Mouse (Mus musculus): ENCODE measurements at regions not wholly inside any gene's neighbourhood (a gene's known extent, or its start where the extent isn't known, plus 50 kb on each side); places are given as distances from the start of the nearest gene placed in this dataset.

GRCm38 (mm10) chr2:75446996-75447715 is 211.9 kb upstream of the Hnrnpa3 start:
- Histone ChIP-seq H3K27ac (no peak overlapping the region), H3K27me3 (no peaks in the 10 kb centered on the region), H3K4me1 (no peaks in the 10 kb centered on the region), H3K9ac (no peak overlapping the region), H3K9me3 (replicated peaks) (no peaks in the 10 kb centered on the region), H3K36me3 (no peaks in the 10 kb centered on the region), H3K4me3 (no peak overlapping the region), H3K4me2 (replicated peaks) (no peak overlapping the region)
- whole genome bisulfite sequencing = 76% methylated on average over 7 of the region's 7 CpGs
- ATAC-seq (ENCODE audit: low FRiP score) = no peak

GRCm38 (mm10) chr2:75448221-75448620 is 210.8 kb upstream of the Hnrnpa3 start:
- H3K27ac ChIP-seq = peak overlapping the region; percentile 8; the same call in 1 of the 2 replicates
- no peak overlapping the region for H3K4me3 ChIP-seq
- 87% methylated on average over 5 of the region's 5 CpGs for WGBS
- no peak overlapping the region for H3K9ac ChIP-seq
- no peaks in the 10 kb centered on the region for H3K4me1 ChIP-seq
- no peak for ATAC-seq (ENCODE audit: low FRiP score)
- no peaks in the 10 kb centered on the region for H3K36me3 ChIP-seq
- no peaks in the 10 kb centered on the region for H3K27me3 ChIP-seq
- no peak overlapping the region for H3K4me2 ChIP-seq (replicated peaks)
- H3K9me3 ChIP-seq (replicated peaks) = no peaks in the 10 kb centered on the region

- Histone ChIP-seq H3K27ac (no peak overlapping the region; the same call in 1 of the 2 replicates), H3K36me3 (no peaks in the 10 kb centered on the region), H3K4me1 (no peaks in the 10 kb centered on the region), H3K9ac (no peak overlapping the region), H3K4me3 (no peak overlapping the region), H3K9me3 (replicated peaks) (no peaks in the 10 kb centered on the region), H3K27me3 (no peaks in the 10 kb centered on the region), H3K4me2 (replicated peaks) (no peak overlapping the region)
- ATAC-seq (ENCODE audit: low FRiP score) = no peak
- WGBS = 69% methylated on average over 8 of the region's 8 CpGs
Measured at GRCm38 (mm10) chr2:75451846-75452267, 207.2 kb upstream of the Hnrnpa3 start.

GRCm38 (mm10) chr2:75452274-75453148 is 206.6 kb upstream of the Hnrnpa3 start:
- Histone ChIP-seq H3K4me1 (no peaks in the 10 kb centered on the region), H3K9ac (no peak overlapping the region), H3K27ac (no peak overlapping the region; the same call in 1 of the 2 replicates), H3K4me2 (replicated peaks) (no peak overlapping the region), H3K9me3 (replicated peaks) (no peaks in the 10 kb centered on the region), H3K27me3 (no peaks in the 10 kb centered on the region), H3K4me3 (no peak overlapping the region), H3K36me3 (no peaks in the 10 kb centered on the region)
- no peak for ATAC-seq (ENCODE audit: low FRiP score)
- 84% methylated on average over 7 of the region's 7 CpGs for WGBS

- Histone ChIP-seq H3K27me3 (no peaks in the 10 kb centered on the region), H3K27ac (no peak overlapping the region), H3K9ac (no peak overlapping the region), H3K9me3 (replicated peaks) (no peaks in the 10 kb centered on the region), H3K4me2 (replicated peaks) (no peak overlapping the region), H3K4me1 (no peaks in the 10 kb centered on the region), H3K36me3 (no peaks in the 10 kb centered on the region), H3K4me3 (no peak overlapping the region)
- ATAC-seq (ENCODE audit: low FRiP score) = no peak
- WGBS = 93% methylated on average over 9 of the region's 9 CpGs
Measured at GRCm38 (mm10) chr2:75455481-75455880, 203.6 kb upstream of the Hnrnpa3 start.

DNA sequence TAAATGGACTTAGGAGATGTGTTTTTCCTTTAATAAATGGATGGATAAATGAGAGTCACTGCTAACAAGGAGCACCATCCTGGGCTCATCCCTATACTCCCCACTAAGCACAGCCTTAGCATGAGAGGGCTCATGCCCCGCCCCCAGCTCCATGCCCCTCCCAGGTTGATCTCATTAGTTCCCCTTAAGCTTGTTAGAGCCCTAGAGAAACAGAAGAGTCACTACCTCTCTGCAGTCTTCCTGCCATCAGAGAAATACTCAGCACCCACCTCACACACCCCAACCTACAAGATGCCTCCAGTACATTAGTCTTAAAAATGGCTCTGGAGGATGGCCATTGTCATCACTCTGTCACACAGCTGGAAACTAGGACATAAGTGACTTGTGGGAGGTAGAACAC is 202.8 kb upstream of the Hnrnpa3 start:
- no peak overlapping the region for H3K4me2 ChIP-seq (replicated peaks)
- no peak overlapping the region for H3K27ac ChIP-seq
- H3K36me3 ChIP-seq = no peaks in the 10 kb centered on the region
- no peak for ATAC-seq (ENCODE audit: low FRiP score)
- no peaks in the 10 kb centered on the region for H3K9me3 ChIP-seq (replicated peaks)
- 73% methylated on average over 1 of the region's 1 CpGs for WGBS
- H3K27me3 ChIP-seq = no peaks in the 10 kb centered on the region
- H3K4me1 ChIP-seq = no peaks in the 10 kb centered on the region
- H3K4me3 ChIP-seq = no peak overlapping the region
- no peak overlapping the region for H3K9ac ChIP-seq

DNA sequence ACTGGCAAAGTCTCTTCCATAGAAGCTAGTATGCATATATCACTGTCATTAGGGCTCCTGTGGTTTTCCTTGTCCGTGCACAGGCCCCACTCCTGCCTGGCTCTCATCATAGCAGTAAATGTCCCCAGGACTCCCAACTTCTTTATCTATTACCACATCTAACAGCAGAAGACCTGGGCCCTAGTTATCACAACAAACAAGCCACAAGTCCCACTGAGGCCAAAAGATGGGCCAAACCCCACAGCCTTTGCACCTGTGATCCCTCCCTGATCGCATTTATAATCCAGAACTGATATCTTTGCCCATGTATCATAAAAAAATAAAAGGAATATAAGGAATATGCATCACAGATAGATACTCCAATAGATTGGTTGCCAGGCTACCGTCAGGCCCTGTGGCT is 201.6 kb upstream of the Hnrnpa3 start:
- Histone ChIP-seq H3K9me3 (replicated peaks) (no peaks in the 10 kb centered on the region), H3K27ac (no peak overlapping the region), H3K9ac (no peak overlapping the region), H3K4me3 (no peak overlapping the region), H3K36me3 (no peaks in the 10 kb centered on the region), H3K4me1 (peaks cover 3% of the 10 kb centered on the region; the same call in 1 of the 2 replicates), H3K4me2 (replicated peaks) (no peak overlapping the region), H3K27me3 (no peaks in the 10 kb centered on the region)
- ATAC-seq (ENCODE audit: low FRiP score) = no peak
- WGBS = 86% methylated on average over 3 of the region's 3 CpGs

DNA sequence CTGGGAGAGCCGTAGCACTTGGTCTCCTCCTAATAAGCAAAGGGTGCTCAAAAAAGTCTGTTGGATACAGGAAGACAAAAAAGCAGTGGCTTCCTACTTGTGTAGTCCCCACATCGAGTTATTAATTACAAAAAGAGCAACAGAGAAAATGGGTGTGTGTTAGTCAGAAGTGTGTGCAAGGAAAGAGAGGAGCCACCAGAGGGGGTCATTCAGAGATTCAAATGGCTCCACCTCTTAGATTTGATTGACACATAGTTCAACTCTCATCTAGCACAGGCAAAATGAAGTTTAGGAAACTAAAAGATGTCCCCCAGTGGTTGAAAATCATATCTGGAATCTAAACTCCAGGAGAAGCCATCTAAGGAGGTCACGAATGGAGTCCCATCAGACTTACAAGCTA is 200.2 kb upstream of the Hnrnpa3 start:
- WGBS = 87% methylated on average over 3 of the region's 3 CpGs
- Histone ChIP-seq H3K9ac (no peak overlapping the region), H3K4me2 (replicated peaks) (no peak overlapping the region), H3K27ac (no peak overlapping the region), H3K9me3 (replicated peaks) (no peaks in the 10 kb centered on the region), H3K27me3 (no peaks in the 10 kb centered on the region), H3K4me3 (no peak overlapping the region), H3K36me3 (no peaks in the 10 kb centered on the region), H3K4me1 (peaks cover 3% of the 10 kb centered on the region; the same call in 1 of the 2 replicates)
- ATAC-seq (ENCODE audit: low FRiP score) = no peak

DNA sequence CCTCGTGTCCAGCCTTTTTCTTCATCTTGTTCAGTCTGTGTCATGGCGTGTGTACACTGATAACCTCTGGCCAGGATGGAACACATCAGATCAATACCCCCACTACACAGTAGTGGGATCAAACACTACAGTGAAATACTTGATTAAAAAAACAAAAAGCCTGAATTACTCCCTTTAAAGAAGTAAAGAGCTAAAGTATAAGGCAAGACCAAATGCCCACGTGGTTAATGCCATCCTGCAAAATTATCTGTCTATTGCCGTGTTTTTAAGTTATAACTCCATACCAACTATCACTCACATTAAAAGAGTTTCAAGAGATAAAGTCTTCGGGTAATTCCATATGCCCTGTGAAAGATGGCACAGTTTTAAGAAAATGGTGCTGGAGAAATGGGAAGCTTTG is 198.6 kb upstream of the Hnrnpa3 start:
- ATAC-seq (ENCODE audit: low FRiP score) = no peak
- no peaks in the 10 kb centered on the region for H3K9me3 ChIP-seq (replicated peaks)
- H3K9ac ChIP-seq = no peak overlapping the region
- no peak overlapping the region for H3K4me3 ChIP-seq
- no peaks in the 10 kb centered on the region for H3K36me3 ChIP-seq
- H3K27ac ChIP-seq = no peak overlapping the region
- H3K4me2 ChIP-seq (replicated peaks) = no peak overlapping the region
- H3K4me1 ChIP-seq = peaks cover 3% of the 10 kb centered on the region; the same call in 1 of the 2 replicates
- H3K27me3 ChIP-seq = no peaks in the 10 kb centered on the region
- 87% methylated on average over 5 of the region's 5 CpGs for WGBS

- Histone ChIP-seq H3K36me3 (no peaks in the 10 kb centered on the region), H3K9ac (no peak overlapping the region), H3K4me3 (no peak overlapping the region), H3K4me2 (replicated peaks) (no peak overlapping the region), H3K27ac (no peak overlapping the region), H3K4me1 (peaks cover 3% of the 10 kb centered on the region; the same call in 1 of the 2 replicates), H3K9me3 (replicated peaks) (no peaks in the 10 kb centered on the region), H3K27me3 (no peaks in the 10 kb centered on the region)
- ATAC-seq (ENCODE audit: low FRiP score) = no peak
- WGBS = 66% methylated on average over 5 of the region's 5 CpGs
Measured at GRCm38 (mm10) chr2:75461019-75461418, 198.0 kb upstream of the Hnrnpa3 start.

- no peak for ATAC-seq (ENCODE audit: low FRiP score)
- Histone ChIP-seq H3K4me1 (peaks cover 3% of the 10 kb centered on the region; the same call in 1 of the 2 replicates), H3K4me3 (no peak overlapping the region), H3K27ac (no peak overlapping the region), H3K9me3 (replicated peaks) (no peaks in the 10 kb centered on the region), H3K27me3 (no peaks in the 10 kb centered on the region), H3K36me3 (no peaks in the 10 kb centered on the region), H3K9ac (no peak overlapping the region), H3K4me2 (replicated peaks) (no peak overlapping the region)
- 64% methylated on average over 10 of the region's 10 CpGs for WGBS
Measured at GRCm38 (mm10) chr2:75461421-75461991, 197.6 kb upstream of the Hnrnpa3 start.

DNA sequence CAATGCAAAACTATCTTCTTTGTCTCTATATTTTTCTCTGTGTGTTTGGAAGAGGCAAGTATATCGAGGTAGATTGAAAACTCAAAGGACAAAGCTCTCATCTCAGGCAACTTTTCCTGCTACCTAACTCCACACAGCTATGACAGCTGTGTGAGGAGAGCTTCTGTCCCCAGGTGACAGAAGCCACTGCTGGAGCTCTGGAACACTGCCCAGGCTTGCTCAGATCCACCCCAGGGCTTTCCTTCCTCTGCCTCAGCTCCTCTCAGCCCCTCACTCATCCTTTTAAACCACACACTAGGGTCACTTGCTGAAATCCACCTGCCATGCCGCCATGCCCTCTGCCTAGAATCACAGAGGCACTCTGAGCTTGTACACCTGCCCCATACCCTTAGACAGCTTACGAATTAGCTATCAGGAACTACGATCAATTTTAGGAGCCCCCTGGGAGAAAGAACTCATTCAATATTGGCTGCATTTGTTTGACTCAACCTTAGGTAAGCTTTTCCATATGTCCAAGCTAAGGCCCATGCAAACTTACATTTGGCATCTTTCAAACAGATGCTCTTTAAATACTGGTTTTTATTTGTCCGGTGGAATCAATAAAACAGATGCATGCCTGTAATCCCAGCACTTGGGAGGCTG is 196.9 kb upstream of the Hnrnpa3 start:
- H3K9me3 ChIP-seq (replicated peaks) = no peaks in the 10 kb centered on the region
- H3K9ac ChIP-seq = no peak overlapping the region
- no peaks in the 10 kb centered on the region for H3K36me3 ChIP-seq
- H3K27ac ChIP-seq = no peak overlapping the region
- ATAC-seq (ENCODE audit: low FRiP score) = no peak
- H3K4me2 ChIP-seq (replicated peaks) = no peak overlapping the region
- H3K4me3 ChIP-seq = no peak overlapping the region
- 65% methylated on average over 5 of the region's 5 CpGs for WGBS
- H3K27me3 ChIP-seq = no peaks in the 10 kb centered on the region
- H3K4me1 ChIP-seq = peaks cover 3% of the 10 kb centered on the region; the same call in 1 of the 2 replicates

All from hindbrain, embryonic 12.5 days (tissue).